Mouse (Mus musculus) heart, postnatal 0 days (tissue): ENCODE results near the gene Dis3.

Experiments
- CTCF ChIP-seq: IDR thresholded peaks from 2 replicates; pipeline ENCODE4 v1.5.1; 2016; ENCODE audit warnings: antibody characterized with exemption, control low read depth, low read depth
- EP300 ChIP-seq: IDR thresholded peaks from 2 replicates; pipeline ENCODE4 v1.6.1; 2016; ENCODE audit warnings: antibody characterized with exemption, low read depth

DNA sequence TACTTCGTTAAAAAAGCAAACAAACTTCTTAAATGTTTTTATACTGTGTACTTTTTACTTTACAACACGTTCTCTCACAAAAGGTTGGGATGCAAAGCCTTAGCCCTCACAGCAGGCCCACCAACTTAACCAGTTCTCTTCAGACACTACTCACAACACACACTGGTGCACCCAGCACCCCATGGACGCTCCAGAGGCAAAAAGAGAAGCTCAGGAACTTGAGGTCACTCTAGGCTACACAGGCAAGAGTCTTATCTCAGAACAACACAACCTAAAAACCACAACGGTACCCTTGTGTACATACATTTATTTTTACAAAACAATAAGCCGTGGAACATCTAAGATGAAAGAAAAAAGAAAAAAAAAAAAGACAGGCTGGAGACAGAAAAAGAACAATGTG is 54.9 kb downstream of the Dis3 start:
- TF ChIP-seq CTCF (no peak), EP300 (no peak)
